Mouse (Mus musculus): ENCODE measurements around the gene Anp32e. TPM values are rescaled to one million over a fixed set of nuclear protein-coding genes. Genes with fewer than 3 reads are reported as not detected.
"Not testable (repeated sequence)": the region's sequence is repeated elsewhere in the genome, so short reads cannot be mapped to it uniquely, and the experiment has no call there.

Gene Anp32e
- polyA plus RNA-seq, 1 experiment from 2014 or later, result 110 TPM

GRCm38 (mm10) chr3:95957359-95958148, 28.5 kb downstream of the Anp32e start:
- DNase-seq (ENCODE audit: low spot score) (no peak), ATAC-seq (replicated peaks; ENCODE audit: low FRiP score) (no peak)
- Histone ChIP-seq H3K27ac (ENCODE audit: low read depth, low read length) (no peak overlapping the region), H3K27me3 (replicated peaks; ENCODE audit: control insufficient read depth, insufficient read depth, low read length) (no peaks in the 10 kb centered on the region), H3K4me2 (no peak overlapping the region), H3K9me3 (ENCODE audit: control insufficient read depth, low read length) (no peaks in the 10 kb centered on the region), H3K36me3 (ENCODE audit: control insufficient read depth, insufficient read depth, low read length) (no peaks in the 10 kb centered on the region), H3K4me3 (ENCODE audit: low read depth, low read length) (no peak overlapping the region), H3K4me1 (replicated peaks; ENCODE audit: control insufficient read depth, insufficient read depth, low read length) (0 out of 2 replicates have a peak, but pooled peaks cover 2% of the 10 kb centered on the region), H3K9ac (ENCODE audit: low read depth, low read length) (no peak overlapping the region)
- WGBS, result 60% methylated on average over 8 of the region's 8 CpGs

- Histone ChIP-seq H3K36me3 (ENCODE audit: control insufficient read depth, insufficient read depth, low read length) (no peaks in the 10 kb centered on the region), H3K9me3 (ENCODE audit: control insufficient read depth, low read length) (no peaks in the 10 kb centered on the region), H3K4me3 (ENCODE audit: low read depth, low read length) (no peak overlapping the region), H3K4me1 (replicated peaks; ENCODE audit: control insufficient read depth, insufficient read depth, low read length) (0 out of 2 replicates have a peak, but pooled peaks cover 2% of the 10 kb centered on the region), H3K27me3 (replicated peaks; ENCODE audit: control insufficient read depth, insufficient read depth, low read length) (no peaks in the 10 kb centered on the region), H3K27ac (ENCODE audit: low read depth, low read length) (no peak overlapping the region), H3K4me2 (no peak overlapping the region), H3K9ac (ENCODE audit: low read depth, low read length) (no peak overlapping the region)
- DNase-seq (ENCODE audit: low spot score) (no peak), ATAC-seq (replicated peaks; ENCODE audit: low FRiP score) (no peak)
- WGBS, result 70% methylated on average over 5 of the region's 5 CpGs
These were observed 30.0 kb downstream of the Anp32e start for GRCm38 (mm10) chr3:95959082-95959481.

- 0 out of 2 replicates have a peak, but pooled peaks cover 2% of the 10 kb centered on the region for H3K4me1 ChIP-seq (replicated peaks; ENCODE audit: control insufficient read depth, insufficient read depth, low read length)
These were observed 30.8 kb downstream of the Anp32e start for GRCm38 (mm10) chr3:95959807-95960206.

GRCm38 (mm10) chr3:95962182-95962581, 33.1 kb downstream of the Anp32e start:
- ATAC-seq (replicated peaks; ENCODE audit: low FRiP score); DNase-seq (ENCODE audit: low spot score); H3K27me3 ChIP-seq (replicated peaks; ENCODE audit: control insufficient read depth, insufficient read depth, low read length); H3K9me3 ChIP-seq (ENCODE audit: control insufficient read depth, low read length); H3K27ac ChIP-seq (ENCODE audit: low read depth, low read length); H3K4me2 ChIP-seq; H3K9ac ChIP-seq (ENCODE audit: low read depth, low read length); H3K36me3 ChIP-seq (ENCODE audit: control insufficient read depth, insufficient read depth, low read length); H3K4me3 ChIP-seq (ENCODE audit: low read depth, low read length); H3K4me1 ChIP-seq (replicated peaks; ENCODE audit: control insufficient read depth, insufficient read depth, low read length): not testable (repeated sequence)
- WGBS, result 75% methylated on average over 8 of the region's 8 CpGs

More at GRCm38 (mm10) chr3:95959807-95960206, 30.8 kb downstream of the Anp32e start:
- WGBS, result 91% methylated on average over 1 of the region's 1 CpGs
- no peak for ATAC-seq (replicated peaks; ENCODE audit: low FRiP score)
- H3K36me3 ChIP-seq (ENCODE audit: control insufficient read depth, insufficient read depth, low read length), result no peaks in the 10 kb centered on the region
- no peak overlapping the region for H3K4me3 ChIP-seq (ENCODE audit: low read depth, low read length)
- H3K27me3 ChIP-seq (replicated peaks; ENCODE audit: control insufficient read depth, insufficient read depth, low read length), result no peaks in the 10 kb centered on the region
- no peaks in the 10 kb centered on the region for H3K9me3 ChIP-seq (ENCODE audit: control insufficient read depth, low read length)
- no peak overlapping the region for H3K9ac ChIP-seq (ENCODE audit: low read depth, low read length)
- no peak overlapping the region for H3K27ac ChIP-seq (ENCODE audit: low read depth, low read length)
- H3K4me2 ChIP-seq, result no peak overlapping the region
- DNase-seq (ENCODE audit: low spot score), result no peak

GRCm38 (mm10) chr3:95963230-95963629, 34.2 kb downstream of the Anp32e start:
- H3K27ac ChIP-seq (ENCODE audit: low read depth, low read length), result no peak overlapping the region
- no peaks in the 10 kb centered on the region for H3K9me3 ChIP-seq (ENCODE audit: control insufficient read depth, low read length)
- no peaks in the 10 kb centered on the region; the same call in 1 of the 2 replicates for H3K4me1 ChIP-seq (replicated peaks; ENCODE audit: control insufficient read depth, insufficient read depth, low read length)
- H3K4me3 ChIP-seq (ENCODE audit: low read depth, low read length), result no peak overlapping the region
- ATAC-seq (replicated peaks; ENCODE audit: low FRiP score) (no peak), DNase-seq (ENCODE audit: low spot score) (no peak)
- H3K9ac ChIP-seq (ENCODE audit: low read depth, low read length), result no peak overlapping the region
- H3K4me2 ChIP-seq, result no peak overlapping the region
- 54% methylated on average over 2 of the region's 2 CpGs for WGBS
- H3K36me3 ChIP-seq (ENCODE audit: control insufficient read depth, insufficient read depth, low read length), result no peaks in the 10 kb centered on the region
- no peaks in the 10 kb centered on the region for H3K27me3 ChIP-seq (replicated peaks; ENCODE audit: control insufficient read depth, insufficient read depth, low read length)

- H3K9ac ChIP-seq (ENCODE audit: low read depth, low read length), result no peak overlapping the region
- no peak for ATAC-seq (replicated peaks; ENCODE audit: low FRiP score)
- no peaks in the 10 kb centered on the region; the same call in 1 of the 2 replicates for H3K4me1 ChIP-seq (replicated peaks; ENCODE audit: control insufficient read depth, insufficient read depth, low read length)
- H3K27ac ChIP-seq (ENCODE audit: low read depth, low read length), result no peak overlapping the region
- H3K9me3 ChIP-seq (ENCODE audit: control insufficient read depth, low read length), result no peaks in the 10 kb centered on the region
- no peak overlapping the region for H3K4me3 ChIP-seq (ENCODE audit: low read depth, low read length)
- no peak overlapping the region for H3K4me2 ChIP-seq
- no peaks in the 10 kb centered on the region for H3K27me3 ChIP-seq (replicated peaks; ENCODE audit: control insufficient read depth, insufficient read depth, low read length)
- 42% methylated on average over 4 of the region's 4 CpGs for WGBS
- DNase-seq (ENCODE audit: low spot score), result no peak
- H3K36me3 ChIP-seq (ENCODE audit: control insufficient read depth, insufficient read depth, low read length), result no peaks in the 10 kb centered on the region
These were observed 34.6 kb downstream of the Anp32e start for GRCm38 (mm10) chr3:95963681-95964080.

GRCm38 (mm10) chr3:95965518-95966451, 36.7 kb downstream of the Anp32e start:
- Histone ChIP-seq H3K4me1 (replicated peaks; ENCODE audit: control insufficient read depth, insufficient read depth, low read length) (no peaks in the 10 kb centered on the region; the same call in 1 of the 2 replicates), H3K27me3 (replicated peaks; ENCODE audit: control insufficient read depth, insufficient read depth, low read length) (no peaks in the 10 kb centered on the region), H3K27ac (ENCODE audit: low read depth, low read length) (no peak overlapping the region), H3K9ac (ENCODE audit: low read depth, low read length) (no peak overlapping the region), H3K9me3 (ENCODE audit: control insufficient read depth, low read length) (no peaks in the 10 kb centered on the region), H3K36me3 (ENCODE audit: control insufficient read depth, insufficient read depth, low read length) (no peaks in the 10 kb centered on the region), H3K4me2 (no peak overlapping the region), H3K4me3 (ENCODE audit: low read depth, low read length) (no peak overlapping the region)
- ATAC-seq (replicated peaks; ENCODE audit: low FRiP score) (no peak), DNase-seq (ENCODE audit: low spot score) (no peak)
- 8% methylated on average over 7 of the region's 7 CpGs for WGBS

- WGBS, result 68% methylated on average over 1 of the region's 1 CpGs
- Histone ChIP-seq H3K27me3 (replicated peaks; ENCODE audit: control insufficient read depth, insufficient read depth, low read length) (peaks cover 17% of the 10 kb centered on the region), H3K4me3 (ENCODE audit: low read depth, low read length) (no peak overlapping the region), H3K4me1 (replicated peaks; ENCODE audit: control insufficient read depth, insufficient read depth, low read length) (peaks cover 4% of the 10 kb centered on the region; the same call in 1 of the 2 replicates), H3K27ac (ENCODE audit: low read depth, low read length) (no peak overlapping the region), H3K9ac (ENCODE audit: low read depth, low read length) (no peak overlapping the region), H3K4me2 (no peak overlapping the region), H3K36me3 (ENCODE audit: control insufficient read depth, insufficient read depth, low read length) (no peaks in the 10 kb centered on the region), H3K9me3 (ENCODE audit: control insufficient read depth, low read length) (no peaks in the 10 kb centered on the region)
- DNase-seq (ENCODE audit: low spot score), result no peak
- ATAC-seq (replicated peaks; ENCODE audit: low FRiP score), result no peak
These were observed 40.2 kb downstream of the Anp32e start for GRCm38 (mm10) chr3:95969277-95969676.
